Mouse (Mus musculus) embryonic facial prominence, embryonic 13.5 days (tissue): Measurements from ENCODE around the gene Zfx. TPM values are rescaled to one million over a fixed set of nuclear protein-coding genes. Genes with fewer than 3 reads are reported as not detected.

ENCODE experiments used
- ATAC-seq: fragments of 200-750 bp; cut with Nextera tagmentation; 2 replicates; pipeline ENCODE4 v1.8.0; 2017; ENCODE audit warnings: low read depth; ENCODE audit not compliant: insufficient number of reproducible peaks, insufficient read depth, low FRiP score, low TSS enrichment
- H3K27ac ChIP-seq: fragments of 300-500 bp; sonication (generic); 2 replicates; pipeline ENCODE4 v1.5.1; 2015; ENCODE audit warnings: moderate library complexity, mild to moderate bottlenecking, inconsistent platforms
- H3K27me3 ChIP-seq: fragments of 300-500 bp; sonication (generic); 2 replicates; pipeline ENCODE4 v1.6.1; 2015; ENCODE audit warnings: mild to moderate bottlenecking, inconsistent platforms
- H3K36me3 ChIP-seq: fragments of 300-500 bp; sonication (generic); 2 replicates; pipeline ENCODE4 v1.6.1; 2015; ENCODE audit warnings: mild to moderate bottlenecking, inconsistent platforms
- H3K4me1 ChIP-seq: fragments of 300-500 bp; sonication (generic); 2 replicates; pipeline ENCODE4 v1.6.1; 2015; ENCODE audit warnings: inconsistent platforms
- H3K4me2 ChIP-seq: fragments of 300-500 bp; sonication (generic); 2 replicates; pipeline ENCODE4 v1.6.1; 2015; ENCODE audit warnings: moderate library complexity, mild to moderate bottlenecking, inconsistent platforms
- H3K4me3 ChIP-seq: fragments of 300-500 bp; sonication (generic); 2 replicates; pipeline ENCODE4 v1.5.1; 2015; ENCODE audit warnings: mild to moderate bottlenecking, inconsistent platforms
- H3K9ac ChIP-seq: fragments of 300-500 bp; sonication (generic); 2 replicates; pipeline ENCODE4 v1.6.1; 2015; ENCODE audit warnings: mild to moderate bottlenecking, inconsistent platforms
- H3K9me3 ChIP-seq: fragments of 300-500 bp; sonication (generic); 2 replicates; pipeline ENCODE4 v1.6.1; 2016; ENCODE audit warnings: inconsistent platforms
- WGBS: fragments of 180-500 bp; shearing (Covaris S2); methylation state at CpG from one replicate; pipeline ENCODE4 v1.1.7; 2015; ENCODE audit warnings: mixed read lengths; 5-methylcytosine and 5-hydroxymethylcytosine counted together
- polyA plus RNA-seq: library from polyadenylated mRNA; unstranded; fragments of >200 nt; fragmentation: Nextera tagmentation; extraction: Ambion mirVana; gene quantifications from 2 replicates; pipeline ENCODE4 v1.2.1, GENCODE M21; 2015

Gene Zfx
- 31.4 and 33.6 TPM in 2 replicates for polyA plus RNA-seq

GRCm38 (mm10) chrX:94123059-94123839 is at the start of gene Zfx:
Gene Zfx, minus strand, starts transcription at chrX:94123702.
- H3K4me1 ChIP-seq = peaks cover 4% of the 10 kb centered on the region; the same call in 1 of the 2 replicates
- peak; percentile 80 for ATAC-seq
- H3K27me3 ChIP-seq = peaks cover 44% of the 10 kb centered on the region
- H3K4me2 ChIP-seq = peak within 1 kb of the TSS; percentile 70
- H3K4me3 ChIP-seq = peak within 1 kb of the TSS; percentile 58
- H3K9me3 ChIP-seq = no peaks in the 10 kb centered on the region
- peak within 1 kb of the TSS; percentile 99 for H3K27ac ChIP-seq
- 22% methylated on average over 65 of the region's 82 CpGs for WGBS
- no peaks in the 10 kb centered on the region for H3K36me3 ChIP-seq
- peak within 1 kb of the TSS; percentile 91 for H3K9ac ChIP-seq

DNA sequence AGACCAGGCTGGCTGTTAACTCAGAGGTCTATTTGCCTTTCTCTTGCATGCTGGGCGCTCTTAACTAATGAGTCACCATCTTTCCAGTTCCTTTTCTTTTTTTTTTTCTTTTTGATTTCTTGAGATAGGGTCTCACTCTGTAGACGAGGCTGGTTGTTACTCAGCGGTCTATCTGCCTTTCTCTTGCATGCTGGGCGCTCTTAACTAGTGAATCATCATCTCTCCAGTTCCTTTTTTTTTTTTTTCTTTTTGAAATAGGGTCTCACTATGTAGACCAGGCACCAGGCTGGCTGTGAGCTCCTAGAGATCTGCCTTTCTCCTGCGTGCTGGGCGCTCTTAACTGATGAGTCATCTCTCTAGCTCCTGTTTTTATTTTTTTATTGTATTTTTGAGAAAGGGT is 45.8 kb upstream of the Zfx start:
- Histone ChIP-seq H3K4me2 (no peak overlapping the region), H3K9me3 (no peaks in the 10 kb centered on the region), H3K27me3 (peaks cover 64% of the 10 kb centered on the region), H3K36me3 (no peaks in the 10 kb centered on the region), H3K4me3 (no peak overlapping the region), H3K9ac (no peak overlapping the region), H3K27ac (no peak overlapping the region), H3K4me1 (no peaks in the 10 kb centered on the region)
- WGBS = 82% methylated on average over 6 of the region's 6 CpGs
- ATAC-seq = no peak

DNA sequence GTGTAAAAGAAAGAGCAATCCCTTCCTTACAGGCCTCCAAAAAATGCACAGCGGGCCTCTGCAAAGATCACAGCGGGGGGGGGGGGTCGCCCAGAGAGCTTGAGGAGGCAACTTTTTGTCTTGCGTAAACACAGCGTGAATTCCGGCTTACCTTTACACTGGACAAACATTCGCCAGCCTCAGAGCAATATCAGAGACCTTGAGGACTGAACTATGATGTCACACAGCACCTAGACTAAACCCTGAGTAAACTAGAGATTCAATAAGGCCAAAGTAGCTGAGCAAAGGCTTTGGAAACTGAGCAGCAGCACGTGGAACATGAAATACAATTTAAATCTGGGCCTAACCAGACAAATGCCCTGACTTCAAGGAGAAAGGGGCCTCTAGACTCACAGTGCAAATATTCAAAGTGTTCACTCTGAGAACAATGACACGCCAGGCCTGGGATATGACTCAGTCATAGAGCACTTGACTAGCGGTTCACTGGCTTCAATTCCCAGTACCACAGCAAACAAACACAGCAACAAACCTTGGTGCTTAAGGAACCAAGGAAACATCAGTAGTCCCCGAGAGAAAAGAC is 28.8 kb upstream of the Zfx start:
- no peak for ATAC-seq
- H3K36me3 ChIP-seq = no peaks in the 10 kb centered on the region
- no peak overlapping the region for H3K27ac ChIP-seq
- H3K9me3 ChIP-seq = no peaks in the 10 kb centered on the region
- no peak overlapping the region for H3K4me3 ChIP-seq
- H3K4me2 ChIP-seq = no peak overlapping the region
- no peaks in the 10 kb centered on the region for H3K4me1 ChIP-seq
- 40% methylated on average over 11 of the region's 11 CpGs for WGBS
- H3K27me3 ChIP-seq = peaks cover 75% of the 10 kb centered on the region
- H3K9ac ChIP-seq = no peak overlapping the region

DNA sequence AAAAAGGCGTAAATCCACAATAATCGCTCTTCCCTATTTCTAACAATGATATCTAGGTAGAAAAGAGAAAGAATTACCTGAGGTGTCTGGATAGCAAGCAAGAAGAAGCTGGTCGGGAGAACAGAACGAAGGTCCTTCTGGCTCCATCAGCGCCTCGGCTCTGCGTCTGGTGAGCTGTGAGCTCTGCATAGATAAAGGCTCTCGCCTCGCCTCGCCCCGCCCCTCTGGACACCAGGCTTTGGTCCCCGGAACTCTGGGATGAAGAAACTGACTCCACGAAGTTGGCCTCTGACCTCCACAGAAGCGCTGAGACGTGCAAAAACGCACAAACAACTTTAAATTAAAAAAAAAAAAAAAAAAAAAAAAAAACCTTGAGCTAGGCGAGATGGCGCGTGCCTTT is 27.0 kb upstream of the Zfx start:
- 76% methylated on average over 19 of the region's 19 CpGs for WGBS
- no peak for ATAC-seq
- H3K9ac ChIP-seq = no peak overlapping the region
- no peak overlapping the region for H3K4me2 ChIP-seq
- peaks cover 81% of the 10 kb centered on the region for H3K27me3 ChIP-seq
- no peaks in the 10 kb centered on the region for H3K9me3 ChIP-seq
- H3K4me1 ChIP-seq = no peaks in the 10 kb centered on the region
- H3K36me3 ChIP-seq = no peaks in the 10 kb centered on the region
- H3K4me3 ChIP-seq = no peak overlapping the region
- H3K27ac ChIP-seq = no peak overlapping the region

DNA sequence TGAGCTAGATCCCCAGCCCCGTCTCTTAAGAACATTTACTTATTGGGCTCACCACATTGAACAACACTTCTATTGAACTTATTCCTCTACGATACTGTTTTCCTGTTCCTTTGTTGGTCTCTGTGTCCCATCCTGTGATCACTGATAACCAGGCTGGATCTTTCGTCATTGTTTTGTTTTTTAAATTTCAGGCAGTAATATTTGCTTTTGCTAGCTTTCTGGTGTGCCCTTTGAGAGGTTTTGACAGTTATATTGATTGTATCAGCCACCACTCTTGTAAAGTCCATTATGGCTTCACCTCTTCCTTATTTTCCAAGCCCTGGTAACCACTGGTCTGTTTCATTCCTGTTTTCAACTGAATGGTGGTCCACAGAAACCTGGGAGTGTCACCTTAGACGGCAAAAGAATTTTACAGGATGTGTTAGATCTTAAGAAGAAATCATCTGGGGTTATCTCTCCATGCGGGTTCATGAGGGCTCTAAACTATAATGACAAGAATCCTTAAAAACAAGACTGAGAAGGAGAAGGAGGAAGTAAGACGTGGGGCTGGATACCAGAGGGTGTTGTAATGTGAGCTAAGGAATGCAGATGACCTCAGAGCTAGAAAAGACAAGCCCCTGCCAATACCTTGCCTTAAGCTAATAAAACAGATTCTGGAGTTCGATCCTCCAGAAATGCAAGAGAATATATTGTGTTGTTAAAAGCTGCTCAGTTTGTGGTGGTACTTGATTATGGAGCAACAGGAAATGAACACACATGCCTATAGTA is 18.7 kb upstream of the Zfx start:
- no peak for ATAC-seq
- Histone ChIP-seq H3K4me3 (no peak overlapping the region), H3K9ac (no peak overlapping the region), H3K36me3 (no peaks in the 10 kb centered on the region), H3K4me1 (no peaks in the 10 kb centered on the region), H3K9me3 (no peaks in the 10 kb centered on the region), H3K27me3 (peaks cover 69% of the 10 kb centered on the region), H3K27ac (no peak overlapping the region), H3K4me2 (no peak overlapping the region)
- WGBS = 64% methylated on average over 7 of the region's 7 CpGs

DNA sequence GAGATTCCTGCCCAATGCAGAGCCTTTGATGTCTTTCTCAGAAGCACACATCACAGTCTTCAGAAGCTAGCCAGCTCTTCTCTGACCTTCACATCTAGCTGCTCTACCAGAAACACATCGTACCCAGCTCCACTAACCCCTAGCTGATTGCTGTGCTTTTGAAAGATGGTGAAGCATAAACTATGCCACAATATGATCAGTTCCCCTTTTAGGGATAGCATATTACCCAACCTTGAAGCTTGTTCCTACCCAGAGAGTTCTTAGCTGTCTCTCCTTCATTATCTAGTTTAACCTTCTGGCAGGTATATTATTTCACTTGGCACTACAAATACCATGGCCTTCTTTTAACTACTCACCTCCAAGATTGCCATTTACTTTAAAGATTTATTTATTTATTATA is 16.6 kb upstream of the Zfx start:
- no peak for ATAC-seq
- WGBS = 81% methylated on average over 1 of the region's 1 CpGs
- no peaks in the 10 kb centered on the region for H3K36me3 ChIP-seq
- no peak overlapping the region for H3K27ac ChIP-seq
- peaks cover 61% of the 10 kb centered on the region for H3K27me3 ChIP-seq
- no peaks in the 10 kb centered on the region for H3K9me3 ChIP-seq
- H3K4me3 ChIP-seq = no peak overlapping the region
- H3K4me1 ChIP-seq = no peaks in the 10 kb centered on the region
- H3K4me2 ChIP-seq = no peak overlapping the region
- no peak overlapping the region for H3K9ac ChIP-seq

- H3K27ac ChIP-seq = no peak overlapping the region
- no peaks in the 10 kb centered on the region for H3K4me1 ChIP-seq
- no peak overlapping the region for H3K9ac ChIP-seq
- no peaks in the 10 kb centered on the region for H3K36me3 ChIP-seq
- H3K27me3 ChIP-seq = peaks cover 65% of the 10 kb centered on the region
- ATAC-seq = no peak
- no peak overlapping the region for H3K4me3 ChIP-seq
- H3K4me2 ChIP-seq = no peak overlapping the region
- H3K9me3 ChIP-seq = no peaks in the 10 kb centered on the region
- 80% methylated on average over 1 of the region's 1 CpGs for WGBS
Measured at GRCm38 (mm10) chrX:94138256-94138655, 14.8 kb upstream of the Zfx start.

GRCm38 (mm10) chrX:94135084-94135483 is 11.6 kb upstream of the Zfx start:
- ATAC-seq = no peak
- H3K27me3 ChIP-seq = peaks cover 74% of the 10 kb centered on the region

GRCm38 (mm10) chrX:94133551-94133950 is 10.0 kb upstream of the Zfx start:
- Histone ChIP-seq H3K9me3 (no peaks in the 10 kb centered on the region), H3K27me3 (peaks cover 71% of the 10 kb centered on the region), H3K9ac (no peak overlapping the region), H3K4me2 (no peak overlapping the region), H3K4me3 (no peak overlapping the region), H3K4me1 (no peaks in the 10 kb centered on the region), H3K36me3 (no peaks in the 10 kb centered on the region), H3K27ac (no peak overlapping the region)
- ATAC-seq = no peak
- 43% methylated on average over 3 of the region's 3 CpGs for WGBS

More at GRCm38 (mm10) chrX:94135084-94135483, 11.6 kb upstream of the Zfx start:
- Histone ChIP-seq H3K4me2 (no peak overlapping the region), H3K4me1 (no peaks in the 10 kb centered on the region), H3K9me3 (no peaks in the 10 kb centered on the region), H3K27ac (no peak overlapping the region), H3K36me3 (no peaks in the 10 kb centered on the region), H3K4me3 (no peak overlapping the region), H3K9ac (no peak overlapping the region)
- WGBS = 65% methylated on average over 4 of the region's 4 CpGs

DNA sequence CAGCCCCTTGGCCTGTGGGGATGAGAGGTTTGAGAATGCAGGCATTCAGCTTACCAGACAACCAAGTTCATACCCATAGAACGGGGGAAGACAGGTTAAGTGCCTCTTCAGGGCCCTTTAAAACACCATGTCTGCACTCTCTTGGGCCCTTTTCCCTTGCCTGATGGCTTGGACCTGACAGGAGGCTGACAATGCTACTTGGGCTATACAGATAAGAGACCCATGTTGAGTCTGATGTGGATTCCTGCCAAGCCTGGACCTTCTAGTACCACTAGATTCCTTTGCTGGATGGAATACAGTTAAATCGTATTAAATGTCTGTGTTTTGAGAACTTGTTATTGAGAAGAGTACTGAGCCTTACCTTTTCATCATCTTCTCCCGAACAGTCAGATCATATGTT is 8.7 kb upstream of the Zfx start:
- no peak overlapping the region for H3K4me3 ChIP-seq
- H3K9ac ChIP-seq = no peak overlapping the region
- peaks cover 68% of the 10 kb centered on the region for H3K27me3 ChIP-seq
- H3K27ac ChIP-seq = no peak overlapping the region
- WGBS = 68% methylated on average over 3 of the region's 3 CpGs
- no peaks in the 10 kb centered on the region for H3K9me3 ChIP-seq
- no peak overlapping the region for H3K4me2 ChIP-seq
- no peaks in the 10 kb centered on the region for H3K4me1 ChIP-seq
- no peaks in the 10 kb centered on the region for H3K36me3 ChIP-seq
- no peak for ATAC-seq

DNA sequence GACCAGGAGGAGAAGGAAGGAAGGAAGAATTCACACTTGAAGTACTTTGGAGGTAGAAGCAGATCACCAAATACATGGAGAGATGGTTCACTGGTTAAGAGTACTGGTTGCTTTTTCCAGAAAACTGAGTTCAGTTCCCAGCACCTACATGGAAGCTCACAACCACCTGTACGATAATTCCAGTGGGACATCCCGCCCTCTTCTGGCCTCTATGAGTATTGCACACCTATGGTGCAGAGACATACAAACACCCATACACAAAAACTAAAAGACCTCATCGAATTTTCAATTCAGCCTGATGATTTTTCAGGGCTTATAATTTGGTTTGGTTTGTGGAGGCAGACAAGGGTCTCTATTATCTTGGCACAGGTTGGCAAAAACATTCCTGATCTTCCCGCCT is 6.2 kb upstream of the Zfx start:
- Histone ChIP-seq H3K4me3 (no peak overlapping the region), H3K4me2 (no peak overlapping the region), H3K9ac (no peak overlapping the region), H3K4me1 (no peaks in the 10 kb centered on the region), H3K36me3 (no peaks in the 10 kb centered on the region), H3K27ac (no peak overlapping the region), H3K9me3 (no peaks in the 10 kb centered on the region), H3K27me3 (peaks cover 77% of the 10 kb centered on the region)
- WGBS = 71% methylated on average over 4 of the region's 4 CpGs
- no peak for ATAC-seq
